ENCODE assay signal across 23 mouse cellular contexts in genomic region chr17:87366520-87366919, GRCm38 (mm10).
DNase-seq lines count a peak whose midpoint lies in the region; ATAC-seq and TF ChIP-seq lines count a peak whose summit lies in the region.
"Had no signal": no experiment of that assay in that cellular context is flagged by ENCODE, and none has a peak within 500 bp of the region (broad histone marks: within the 10 kb centered on the region; RNA-seq: fewer than 3 reads in every experiment).

No protein-coding gene starts in this region.

- no peak for TF ChIP-seq POLR2A in heart, adult 2 months (IDR thresholded peaks at IDR 0.05; ENCODE audit: insufficient read depth, low read depth, low read length)

- TF ChIP-seq CTCF in heart, adult 2 months (IDR thresholded peaks at IDR 0.05), result no peak
- TF ChIP-seq CTCF in layer of hippocampus, adult 2 months (conservative IDR thresholded peaks at IDR 0.05), result no peak

- H3K79me2 ChIP-seq in heart, adult 2 months (replicated peaks; ENCODE audit: control insufficient read depth, insufficient read depth, low read length), result no peaks in the 10 kb centered on the region

- intact Hi-C loops in heart, adult 2 months (cut with DNase I), result no loop called here

- ATAC-seq in forebrain, embryonic 16.5 days, result no peak
- no peak for ATAC-seq in heart, embryonic 13.5 days (ENCODE audit: extremely low read depth, insufficient number of reproducible peaks, low FRiP score, low TSS enrichment)
- no peak for ATAC-seq in midbrain, embryonic 13.5 days
- ATAC-seq: activated CD4-positive, CD25-positive, alpha-beta regulatory T cell, adult 4 months; hindbrain, embryonic 16.5 days; midbrain, embryonic 15.5 days had no signal

- H3K4me3 ChIP-seq in forebrain, embryonic 10.5 days, result no peak overlapping the region
- H3K4me3 ChIP-seq in forebrain, embryonic 16.5 days (replicated peaks; ENCODE audit: low read length), result no peak overlapping the region
- H3K4me3 ChIP-seq in heart, embryonic 13.5 days, result no peak overlapping the region
- no peak overlapping the region for H3K4me3 ChIP-seq in heart, adult 2 months
- no peak overlapping the region for H3K4me3 ChIP-seq in midbrain, embryonic 10.5 days
- no peak overlapping the region for H3K4me3 ChIP-seq in midbrain, embryonic 13.5 days (replicated peaks)
- no peak overlapping the region for H3K4me3 ChIP-seq in layer of hippocampus, adult 2 months
- H3K4me3 ChIP-seq: embryonic facial prominence, embryonic 12.5 days; limb, embryonic 12.5 days; midbrain, embryonic 15.5 days; neural tube, embryonic 15.5 days; stomach, embryonic 15.5 days had no signal

- H3K4me2 ChIP-seq in forebrain, embryonic 16.5 days (ENCODE audit: low read length), result no peak overlapping the region
- no peak overlapping the region for H3K4me2 ChIP-seq in heart, embryonic 13.5 days
- no peak overlapping the region for H3K4me2 ChIP-seq in midbrain, embryonic 13.5 days (replicated peaks)
- H3K4me2 ChIP-seq: embryonic facial prominence, embryonic 12.5 days; heart, embryonic 11.5 days; limb, embryonic 12.5 days; midbrain, embryonic 15.5 days; neural tube, embryonic 15.5 days; stomach, embryonic 15.5 days had no signal

- no peaks in the 10 kb centered on the region for H3K36me3 ChIP-seq in forebrain, embryonic 10.5 days (replicated peaks)
- H3K36me3 ChIP-seq in forebrain, embryonic 16.5 days (ENCODE audit: control insufficient read depth, insufficient read depth), result no peaks in the 10 kb centered on the region
- no peaks in the 10 kb centered on the region for H3K36me3 ChIP-seq in heart, embryonic 13.5 days
- no peaks in the 10 kb centered on the region for H3K36me3 ChIP-seq in heart, adult 2 months (ENCODE audit: control insufficient read depth, insufficient read depth, low read length)
- H3K36me3 ChIP-seq in midbrain, embryonic 10.5 days, result no peaks in the 10 kb centered on the region
- no peaks in the 10 kb centered on the region for H3K36me3 ChIP-seq in midbrain, embryonic 13.5 days
- H3K36me3 ChIP-seq: embryonic facial prominence, embryonic 12.5 days; limb, embryonic 12.5 days; midbrain, embryonic 15.5 days; neural tube, embryonic 15.5 days; stomach, embryonic 15.5 days had no signal

- TF ChIP-seq EP300 in heart, adult 2 months (IDR thresholded peaks at IDR 0.05; ENCODE audit: insufficient read depth, low read depth, low read length), result no peak

- no peaks in the 10 kb centered on the region for H3K9me3 ChIP-seq in forebrain, embryonic 10.5 days
- H3K9me3 ChIP-seq in forebrain, embryonic 16.5 days (ENCODE audit: control insufficient read depth, low read length), result no peaks in the 10 kb centered on the region
- H3K9me3 ChIP-seq in heart, embryonic 13.5 days, result no peaks in the 10 kb centered on the region
- H3K9me3 ChIP-seq in midbrain, embryonic 10.5 days (replicated peaks), result no peaks in the 10 kb centered on the region
- no peaks in the 10 kb centered on the region for H3K9me3 ChIP-seq in midbrain, embryonic 13.5 days
- H3K9me3 ChIP-seq: embryonic facial prominence, embryonic 12.5 days; limb, embryonic 12.5 days; midbrain, embryonic 15.5 days; neural tube, embryonic 15.5 days; stomach, embryonic 15.5 days had no signal

- H3K27me3 ChIP-seq in forebrain, embryonic 10.5 days (ENCODE audit: poor library complexity, severe bottlenecking), result no peaks in the 10 kb centered on the region
- H3K27me3 ChIP-seq in forebrain, embryonic 16.5 days (replicated peaks; ENCODE audit: control insufficient read depth, insufficient read depth, low read length), result no peaks in the 10 kb centered on the region
- H3K27me3 ChIP-seq in heart, embryonic 13.5 days (replicated peaks), result no peaks in the 10 kb centered on the region
- no peaks in the 10 kb centered on the region for H3K27me3 ChIP-seq in heart, adult 2 months (ENCODE audit: control insufficient read depth, insufficient read depth, low read length)
- H3K27me3 ChIP-seq in midbrain, embryonic 10.5 days (ENCODE audit: low read depth, poor library complexity, severe bottlenecking), result no peaks in the 10 kb centered on the region
- H3K27me3 ChIP-seq in midbrain, embryonic 13.5 days, result no peaks in the 10 kb centered on the region
- H3K27me3 ChIP-seq: embryonic facial prominence, embryonic 12.5 days; midbrain, embryonic 15.5 days; neural tube, embryonic 15.5 days; stomach, embryonic 15.5 days had no signal

- 25% methylated on average over 2 of the region's 2 CpGs for WGBS in forebrain, embryonic 10.5 days
- WGBS in forebrain, embryonic 16.5 days, result 24% methylated on average over 2 of the region's 2 CpGs
- 35% methylated on average over 2 of the region's 2 CpGs for WGBS in heart, embryonic 13.5 days
- WGBS in heart, adult 2 months, result 52% methylated on average over 2 of the region's 2 CpGs
- 20% methylated on average over 2 of the region's 2 CpGs for WGBS in midbrain, embryonic 10.5 days
- 17% methylated on average over 2 of the region's 2 CpGs for whole genome bisulfite sequencing in midbrain, embryonic 13.5 days

- H3K27ac ChIP-seq in forebrain, embryonic 10.5 days, result peak overlapping the region; percentile 69
- H3K27ac ChIP-seq in forebrain, embryonic 16.5 days (ENCODE audit: low read length), result no peak overlapping the region
- 0 out of 2 replicates have a peak overlapping the region, but pooled peaks have one; percentile 24 for H3K27ac ChIP-seq in heart, embryonic 13.5 days (replicated peaks)
- H3K27ac ChIP-seq in heart, adult 2 months, result no peak overlapping the region
- H3K27ac ChIP-seq in midbrain, embryonic 10.5 days (replicated peaks), result peak overlapping the region; percentile 72; the same call in 1 of the 2 replicates
- no peak overlapping the region for H3K27ac ChIP-seq in midbrain, embryonic 13.5 days
- no peak overlapping the region for H3K27ac ChIP-seq in layer of hippocampus, adult 2 months
- H3K27ac ChIP-seq: embryonic facial prominence, embryonic 12.5 days; kidney, postnatal 0 days; stomach, embryonic 15.5 days had no signal

- no peak for DNase-seq in forebrain, embryonic 10.5 days (ENCODE audit: extremely low spot score, low spot score)
- no peak for DNase-seq in heart, adult 2 months
- no peak for DNase-seq in midbrain, embryonic 10.5 days (ENCODE audit: low spot score)
- no peak for DNase-seq in adrenal gland, postnatal 14 days
- no peak for DNase-seq in layer of hippocampus, adult 2 months (ENCODE audit: low spot score in 2 of 2)
- DNase-seq: cerebellum, adult 2 months; cerebellum, postnatal 14 days; heart, postnatal 10 days; kidney, adult 18-20 months; layer of hippocampus, adult 9-11 months; right cerebral cortex, postnatal 25 days had no signal

- H3K4me1 ChIP-seq in forebrain, embryonic 10.5 days, result peaks cover 66% of the 10 kb centered on the region
- H3K4me1 ChIP-seq in forebrain, embryonic 16.5 days (replicated peaks; ENCODE audit: control insufficient read depth, insufficient read depth, low read length), result peaks cover 33% of the 10 kb centered on the region
- H3K4me1 ChIP-seq in heart, embryonic 13.5 days, result peaks cover 48% of the 10 kb centered on the region
- peaks cover 16% of the 10 kb centered on the region for H3K4me1 ChIP-seq in heart, adult 2 months (ENCODE audit: control insufficient read depth, insufficient read depth, low read length)
- H3K4me1 ChIP-seq in midbrain, embryonic 10.5 days, result peaks cover 68% of the 10 kb centered on the region
- peaks cover 46% of the 10 kb centered on the region for H3K4me1 ChIP-seq in midbrain, embryonic 13.5 days (replicated peaks)

- H3K9ac ChIP-seq in forebrain, embryonic 16.5 days (replicated peaks; ENCODE audit: low read depth, low read length), result no peak overlapping the region
- no peak overlapping the region for H3K9ac ChIP-seq in heart, embryonic 13.5 days
- no peak overlapping the region for H3K9ac ChIP-seq in heart, adult 2 months (ENCODE audit: low read depth, low read length)
- no peak overlapping the region; the same call in 1 of the 2 replicates for H3K9ac ChIP-seq in midbrain, embryonic 13.5 days (replicated peaks)
- H3K9ac ChIP-seq: embryonic facial prominence, embryonic 12.5 days; limb, embryonic 12.5 days; midbrain, embryonic 15.5 days; neural tube, embryonic 15.5 days; stomach, embryonic 15.5 days had no signal

Comparison
In these comparisons a context has a peak if more than half of its experiments do, and no peak if none do; other contexts are left out.
1. H3K27ac ChIP-seq: peak in forebrain, embryonic 10.5 days (single experiment), heart, embryonic 13.5 days (single experiment) and midbrain, embryonic 10.5 days (single experiment); none in forebrain, embryonic 16.5 days (single experiment), heart, adult 2 months (single experiment), midbrain, embryonic 13.5 days (single experiment) and layer of hippocampus, adult 2 months (single experiment).